Mouse (Mus musculus) heart, adult 8-10 months (tissue): ENCODE data around the gene Nol9. TPM values are rescaled to one million over a fixed set of nuclear protein-coding genes. Genes with fewer than 3 reads are reported as not detected.

Experiments
- DNase-seq: peaks from one replicate; pipeline ENCODE4 v3.0.0; 2022; ENCODE audit warnings: low spot score
- total RNA-seq, 4 experiments: library from RNA; stranded (reverse); gene quantifications; 2 replicates each; pipeline ENCODE4 v1.2.4; 2022

The Nol9 gene
- total RNA-seq, 4 experiments from 2014 or later, result 8.3 to 10.0 (median 9.4) TPM

DNA sequence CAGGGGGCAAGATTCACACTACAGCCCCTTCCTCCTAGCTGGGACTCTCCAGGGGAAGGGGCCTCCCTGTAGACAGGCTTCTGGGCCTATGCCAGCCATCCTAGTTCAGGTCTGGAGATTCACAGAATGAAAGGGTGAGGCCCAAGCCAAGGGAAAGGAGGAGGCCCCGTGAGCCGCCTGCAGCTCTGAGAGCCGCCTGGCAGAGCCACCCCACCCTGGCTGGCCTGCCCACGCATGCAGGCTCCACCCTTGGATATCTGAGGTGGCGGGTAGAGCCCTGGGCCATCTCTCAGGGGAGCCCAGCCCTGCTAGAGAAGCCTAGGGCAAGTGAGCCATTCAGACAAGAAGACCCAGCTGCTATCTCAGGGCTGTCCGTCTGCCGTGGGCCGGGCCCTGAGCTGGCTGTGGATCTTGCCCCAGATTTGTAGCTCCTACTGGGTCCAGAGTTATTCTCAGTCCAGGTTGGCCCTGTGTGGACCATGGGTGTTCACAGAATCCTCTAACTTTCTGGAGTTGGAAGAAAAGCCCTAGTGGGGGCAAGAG is 53.7 kb downstream of the Nol9 start:
- no peak for DNase-seq

- no peak for DNase-seq
Observed at GRCm38 (mm10) chr4:152094233-152094632, 55.1 kb downstream of the Nol9 start.

DNA sequence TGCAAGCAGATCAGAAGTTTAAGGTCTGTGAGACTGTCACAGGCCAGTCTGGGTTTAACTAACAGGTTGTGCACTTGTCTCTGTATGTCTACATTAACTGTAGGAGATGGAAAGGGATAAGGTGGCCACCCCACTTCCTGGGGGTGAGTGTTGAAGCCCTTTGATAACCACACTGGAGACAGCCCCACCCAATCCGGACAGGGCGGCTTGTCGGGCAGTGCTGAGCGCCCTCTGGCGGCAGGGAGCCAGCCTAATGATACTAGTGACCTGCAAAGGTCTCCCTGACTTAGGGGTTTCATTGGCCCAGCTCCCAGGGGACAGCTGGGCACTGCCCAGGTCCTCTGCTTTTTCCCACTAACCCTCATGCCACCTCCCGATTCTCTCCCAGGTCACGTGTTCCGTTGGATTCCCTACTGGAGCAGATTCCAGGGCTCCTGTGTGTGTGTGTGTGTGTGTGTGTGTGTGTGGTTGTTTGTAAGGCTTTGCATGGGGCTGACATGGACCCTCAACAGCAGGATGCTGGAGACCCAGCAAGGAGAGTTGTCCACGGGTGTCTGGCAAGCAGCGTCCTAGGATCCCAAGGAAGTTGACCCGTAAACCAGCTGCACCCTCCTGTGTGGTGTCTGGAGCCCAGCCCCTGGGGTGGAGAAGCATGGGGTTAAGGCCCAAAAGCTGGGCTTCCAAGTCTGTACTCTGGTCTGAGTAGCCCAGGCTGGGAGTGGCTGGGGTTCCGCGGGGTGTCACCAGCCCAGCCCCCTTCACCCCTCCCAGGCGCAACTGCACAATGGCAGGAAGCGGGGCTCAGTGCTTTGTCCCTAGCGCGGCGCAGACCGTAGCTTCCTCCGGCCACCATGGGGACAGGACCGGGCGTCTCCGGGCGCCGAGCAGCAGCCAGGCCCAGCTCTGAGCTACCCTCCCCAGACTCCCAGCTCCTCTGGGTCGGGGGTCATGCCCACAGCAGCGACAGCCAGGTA is 57.1 kb downstream of the Nol9 start:
- DNase-seq, result peak; percentile 82

GRCm38 (mm10) chr4:152096927-152097326 is 57.8 kb downstream of the Nol9 start:
- no peak for DNase-seq

- no peak for DNase-seq
Observed at GRCm38 (mm10) chr4:152097911-152098799, 59.0 kb downstream of the Nol9 start.

GRCm38 (mm10) chr4:152100541-152100940 is 61.4 kb downstream of the Nol9 start:
- DNase-seq, result no peak

DNA sequence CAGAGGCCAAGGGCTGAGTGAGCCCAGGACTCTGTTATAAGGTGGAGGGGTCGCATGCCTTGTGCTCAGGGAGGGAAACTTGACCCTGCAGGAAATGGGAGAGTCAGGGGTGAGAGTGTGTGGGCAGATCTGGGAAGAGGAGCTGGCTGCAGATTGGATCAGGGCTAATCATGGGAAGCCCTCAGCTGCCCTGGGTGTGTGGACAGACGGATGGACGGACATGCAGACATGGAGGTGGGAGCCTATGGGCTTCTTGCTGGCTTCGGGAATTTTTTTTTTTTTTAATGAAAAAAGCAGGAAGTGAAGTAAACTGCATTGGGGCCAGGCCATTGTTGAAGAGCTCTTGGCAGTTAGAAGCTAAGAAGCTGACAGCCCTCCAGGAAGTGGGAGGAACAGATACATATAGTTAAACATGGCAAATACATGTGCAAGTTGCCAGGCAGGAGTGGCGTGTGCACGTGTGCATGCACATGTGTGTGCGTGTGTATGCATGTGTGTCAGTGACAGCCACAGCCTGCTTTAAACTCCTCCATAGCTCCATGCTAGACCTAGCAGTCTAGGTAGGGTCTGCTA is 62.0 kb downstream of the Nol9 start:
- DNase-seq, result no peak

- DNase-seq, result no peak
Observed at GRCm38 (mm10) chr4:152101921-152102320, 62.8 kb downstream of the Nol9 start.

GRCm38 (mm10) chr4:152103025-152103424 is 63.9 kb downstream of the Nol9 start:
- no peak for DNase-seq

- no peak for DNase-seq
Observed at GRCm38 (mm10) chr4:152106746-152107145, 67.6 kb downstream of the Nol9 start.

- no peak for DNase-seq
Observed at GRCm38 (mm10) chr4:152107493-152107892, 68.4 kb downstream of the Nol9 start.

DNA sequence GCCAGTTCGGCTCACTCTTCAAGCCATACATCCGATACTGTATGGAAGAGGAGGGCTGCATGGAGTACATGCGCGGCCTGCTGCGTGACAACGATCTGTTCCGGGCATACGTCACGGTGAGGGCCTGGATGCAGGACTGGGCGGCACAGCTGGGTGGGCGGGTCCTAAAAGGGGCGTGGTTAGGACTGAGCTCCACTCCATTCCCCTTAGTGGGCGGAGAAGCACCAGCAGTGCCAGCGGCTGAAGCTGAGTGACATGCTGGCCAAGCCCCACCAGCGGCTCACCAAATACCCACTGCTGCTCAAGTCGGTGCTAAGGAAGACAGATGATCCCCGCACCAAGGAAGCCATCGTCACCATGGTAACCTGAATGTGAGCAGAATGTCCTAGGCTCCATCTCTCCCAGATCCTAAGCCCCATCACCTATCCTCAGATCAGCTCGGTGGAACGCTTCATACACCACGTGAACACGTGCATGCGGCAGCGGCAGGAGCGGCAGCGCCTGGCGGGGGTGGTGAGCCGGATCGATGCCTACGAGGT is 68.9 kb downstream of the Nol9 start:
- no peak for DNase-seq

- DNase-seq, result no peak
Observed at GRCm38 (mm10) chr4:152108673-152109072, 69.6 kb downstream of the Nol9 start.

- no peak for DNase-seq
Observed at GRCm38 (mm10) chr4:152109509-152109908, 70.4 kb downstream of the Nol9 start.

- no peak for DNase-seq
Observed at GRCm38 (mm10) chr4:152110689-152111088, 71.6 kb downstream of the Nol9 start.

Other genes with a start within 250 kb of the Nol9 start
- gene Camta1, start 177.4 kb upstream of the Nol9 start, total RNA-seq, result 100 to 1,000 TPM; 185 to 232 (median 202) TPM
- 100 to 1,000 TPM in 1 of 4 experiments, 10 to 100 TPM in 3; 71.2 to 111 (median 87.7) TPM for gene Dnajc11, start 105.6 kb upstream of the Nol9 start, total RNA-seq
- 10 to 100 TPM; 12.4 to 15.8 (median 13.6) TPM for gene Thap3, start 50.3 kb upstream of the Nol9 start, total RNA-seq
- 1 to 10 TPM; 4.6 to 5.7 (median 5.1) TPM for gene Phf13, start 43.1 kb upstream of the Nol9 start, total RNA-seq
- 100 to 1,000 TPM in 1 of 4 experiments, 10 to 100 TPM in 3; 87.7 to 109 (median 93.7) TPM for gene Klhl21, start 30.5 kb upstream of the Nol9 start, total RNA-seq
- 1 to 10 TPM; 3.8 to 5.7 (median 5.0) TPM for gene Zbtb48, start 11.7 kb upstream of the Nol9 start, total RNA-seq
- not detected for gene Tas1r1, start 753 bp upstream of the Nol9 start, total RNA-seq
- 10 to 100 TPM; 11.9 to 15.0 (median 14.3) TPM for gene Plekhg5, start 33.2 kb downstream of the Nol9 start, total RNA-seq
- 1 to 10 TPM; 1.1 to 3.2 (median 1.8) TPM for gene Tnfrsf25, start 76.6 kb downstream of the Nol9 start, total RNA-seq
- 1 to 10 TPM; 2.6 to 3.5 (median 3.0) TPM for gene Espn, start 113.0 kb downstream of the Nol9 start, total RNA-seq
- gene Hes2, start 119.5 kb downstream of the Nol9 start, total RNA-seq, result not detected
- 10 to 100 TPM; 63.9 to 80.9 (median 69.3) TPM for gene Acot7, start 138.8 kb downstream of the Nol9 start, total RNA-seq
- 10 to 100 TPM in 2 of 4 experiments, 1 to 10 TPM in 2; 5.6 to 11.9 (median 9.8) TPM for gene Gpr153, start 234.9 kb downstream of the Nol9 start, total RNA-seq